Mouse (Mus musculus) stomach, embryonic 16.5 days (tissue): ENCODE results near the gene Ice2. TPM values are rescaled to one million over a fixed set of nuclear protein-coding genes. Genes with fewer than 3 reads are reported as not detected.

Experiments used
- ATAC-seq: fragments of 200-750 bp; cut with Nextera tagmentation; 2 replicates; pipeline ENCODE4 v1.8.0; 2017; ENCODE audit warnings: moderate number of reproducible peaks, moderate TSS enrichment; ENCODE audit not compliant: insufficient read depth, low FRiP score
- H3K27ac ChIP-seq: fragments of 300-500 bp; sonication (generic); 2 replicates; pipeline ENCODE4 v1.5.1; 2014; ENCODE audit warnings: low read length
- H3K27me3 ChIP-seq: fragments of 300-500 bp; sonication (generic); 2 replicates; pipeline ENCODE4 v1.6.1; 2014; ENCODE audit warnings: low read length, control low read depth, mixed read lengths; ENCODE audit not compliant: control insufficient read depth, insufficient read depth
- H3K36me3 ChIP-seq: fragments of 300-500 bp; sonication (generic); 2 replicates; pipeline ENCODE4 v1.6.1; 2014; ENCODE audit warnings: low read length; ENCODE audit not compliant: control insufficient read depth, insufficient read depth
- H3K4me1 ChIP-seq: fragments of 300-500 bp; sonication (generic); 2 replicates; pipeline ENCODE4 v1.6.1; 2014; ENCODE audit warnings: low read length, control low read depth, mixed read lengths; ENCODE audit not compliant: control insufficient read depth, insufficient read depth
- H3K4me2 ChIP-seq: fragments of 300-500 bp; sonication (generic); 2 replicates; pipeline ENCODE4 v1.6.1; 2014; ENCODE audit warnings: low read depth, low read length, mixed read lengths
- H3K4me3 ChIP-seq: fragments of 300-500 bp; sonication (generic); replicated peaks from 2 replicates; pipeline ENCODE4 v1.5.1; 2014; ENCODE audit warnings: mild to moderate bottlenecking, low read length
- H3K9ac ChIP-seq: fragments of 300-500 bp; sonication (generic); 2 replicates; pipeline ENCODE4 v1.6.1; 2014; ENCODE audit warnings: low read length
- H3K9me3 ChIP-seq: fragments of 300-500 bp; sonication (generic); replicated peaks from 2 replicates; pipeline ENCODE4 v1.6.1; 2016; ENCODE audit warnings: low read length, control low read depth; ENCODE audit not compliant: control insufficient read depth
- WGBS: fragments of 180-500 bp; shearing (Covaris S2); extraction: QIAGEN DNeasy Blood & Tissue Kit; methylation state at CpG from one replicate; pipeline ENCODE4 v1.1.7; 2014; 5-methylcytosine and 5-hydroxymethylcytosine counted together
- polyA plus RNA-seq: library from polyadenylated mRNA; unstranded; fragments of >200 nt; fragmentation: Nextera tagmentation; extraction: Ambion mirVana; gene quantifications from 2 replicates; pipeline ENCODE4 v1.2.1, GENCODE M21; 2015

Gene Ice2
- polyA plus RNA-seq, 1 experiment from 2014 or later = 16.8 TPM

- Histone ChIP-seq H3K4me3 (peak within 1 kb of the TSS; percentile 76), H3K4me1 (peaks cover 45% of the 10 kb centered on the region), H3K27me3 (no peaks in the 10 kb centered on the region), H3K27ac (peak within 1 kb of the TSS; percentile 96), H3K4me2 (peak within 1 kb of the TSS; percentile 70), H3K36me3 (no peaks in the 10 kb centered on the region), H3K9ac (peak within 1 kb of the TSS; percentile 95), H3K9me3 (no peaks in the 10 kb centered on the region)
- 5% methylated on average over 36 of the region's 37 CpGs for WGBS
- ATAC-seq = peak; percentile 91
Measured at GRCm38 (mm10) chr9:69453066-69453900, 55.6 kb downstream of the Ice2 start, which contains the start of gene Anxa2. Gene Anxa2, plus strand, starts transcription at chr9:69453620.

GRCm38 (mm10) chr9:69453901-69454666 is 56.4 kb downstream of the Ice2 start:
- H3K27me3 ChIP-seq = no peaks in the 10 kb centered on the region
- peak overlapping the region; percentile 95 for H3K9ac ChIP-seq
- H3K27ac ChIP-seq = peak overlapping the region; percentile 96
- peak; percentile 30 for ATAC-seq
- no peaks in the 10 kb centered on the region for H3K36me3 ChIP-seq
- peak overlapping the region; percentile 76 for H3K4me3 ChIP-seq
- 5% methylated on average over 32 of the region's 32 CpGs for WGBS
- no peaks in the 10 kb centered on the region for H3K9me3 ChIP-seq
- H3K4me2 ChIP-seq = peak overlapping the region; percentile 70
- peaks cover 50% of the 10 kb centered on the region for H3K4me1 ChIP-seq

- 45% methylated on average over 4 of the region's 4 CpGs for WGBS
- H3K4me1 ChIP-seq = peaks cover 57% of the 10 kb centered on the region
Measured at GRCm38 (mm10) chr9:69454691-69455090, 57.0 kb downstream of the Ice2 start.

GRCm38 (mm10) chr9:69455391-69455790 is 57.7 kb downstream of the Ice2 start:
- Histone ChIP-seq H3K27ac (peak overlapping the region; percentile 95), H3K4me2 (peak overlapping the region; percentile 70), H3K4me3 (peak overlapping the region; percentile 76), H3K36me3 (no peaks in the 10 kb centered on the region), H3K4me1 (peaks cover 59% of the 10 kb centered on the region), H3K27me3 (no peaks in the 10 kb centered on the region), H3K9ac (peak overlapping the region; percentile 70), H3K9me3 (no peaks in the 10 kb centered on the region)
- no peak for ATAC-seq
- WGBS = 34% methylated on average over 4 of the region's 4 CpGs

More at GRCm38 (mm10) chr9:69454691-69455090, 57.0 kb downstream of the Ice2 start:
- H3K9me3 ChIP-seq = no peaks in the 10 kb centered on the region
- H3K4me2 ChIP-seq = peak overlapping the region; percentile 70
- H3K4me3 ChIP-seq = peak overlapping the region; percentile 76
- ATAC-seq = no peak
- H3K27me3 ChIP-seq = no peaks in the 10 kb centered on the region
- H3K27ac ChIP-seq = peak overlapping the region; percentile 96
- H3K36me3 ChIP-seq = no peaks in the 10 kb centered on the region
- H3K9ac ChIP-seq = peak overlapping the region; percentile 95

- H3K27me3 ChIP-seq = no peaks in the 10 kb centered on the region
- H3K27ac ChIP-seq = peak overlapping the region; percentile 95
- H3K4me3 ChIP-seq = peak overlapping the region; percentile 76
- no peaks in the 10 kb centered on the region for H3K9me3 ChIP-seq
- WGBS = 60% methylated on average over 15 of the region's 15 CpGs
- peak overlapping the region; percentile 51 for H3K9ac ChIP-seq
- no peaks in the 10 kb centered on the region for H3K36me3 ChIP-seq
- peak overlapping the region; percentile 70 for H3K4me2 ChIP-seq
- no peak for ATAC-seq
- peaks cover 59% of the 10 kb centered on the region for H3K4me1 ChIP-seq
Measured at GRCm38 (mm10) chr9:69456406-69457075, 58.8 kb downstream of the Ice2 start.

- peak overlapping the region; percentile 70 for H3K4me2 ChIP-seq
- peaks cover 55% of the 10 kb centered on the region for H3K4me1 ChIP-seq
- no peaks in the 10 kb centered on the region for H3K9me3 ChIP-seq
- no peaks in the 10 kb centered on the region for H3K27me3 ChIP-seq
- WGBS = 81% methylated on average over 3 of the region's 3 CpGs
- ATAC-seq = no peak
- peak overlapping the region; percentile 95 for H3K27ac ChIP-seq
- H3K9ac ChIP-seq = peak overlapping the region; percentile 53
- peak overlapping the region; percentile 20 for H3K4me3 ChIP-seq
- 0 out of 2 replicates have a peak, but pooled peaks cover 2% of the 10 kb centered on the region for H3K36me3 ChIP-seq
Measured at GRCm38 (mm10) chr9:69457143-69457542, 59.4 kb downstream of the Ice2 start.

- H3K4me2 ChIP-seq = peak overlapping the region; percentile 70
- 13% methylated on average over 14 of the region's 14 CpGs for WGBS
- peak; percentile 23 for ATAC-seq
- no peaks in the 10 kb centered on the region for H3K27me3 ChIP-seq
- H3K4me1 ChIP-seq = peaks cover 50% of the 10 kb centered on the region
- H3K4me3 ChIP-seq = peak overlapping the region; percentile 20
- H3K9ac ChIP-seq = peak overlapping the region; percentile 53
- 0 out of 2 replicates have a peak, but pooled peaks cover 6% of the 10 kb centered on the region for H3K36me3 ChIP-seq
- peak overlapping the region; percentile 95 for H3K27ac ChIP-seq
- no peaks in the 10 kb centered on the region for H3K9me3 ChIP-seq
Measured at GRCm38 (mm10) chr9:69457747-69458625, 60.3 kb downstream of the Ice2 start.

- no peaks in the 10 kb centered on the region for H3K27me3 ChIP-seq
- no peaks in the 10 kb centered on the region for H3K9me3 ChIP-seq
- peak; percentile 45 for ATAC-seq
- H3K4me1 ChIP-seq = peaks cover 54% of the 10 kb centered on the region
- no peak overlapping the region for H3K4me3 ChIP-seq
- peak overlapping the region; percentile 95 for H3K27ac ChIP-seq
- WGBS = 10% methylated on average over 2 of the region's 2 CpGs
- H3K9ac ChIP-seq = 0 out of 2 replicates have a peak overlapping the region, but pooled peaks have one; percentile 6
- peak overlapping the region; percentile 70 for H3K4me2 ChIP-seq
- H3K36me3 ChIP-seq = 0 out of 2 replicates have a peak, but pooled peaks cover 6% of the 10 kb centered on the region
Measured at GRCm38 (mm10) chr9:69458982-69459381, 61.3 kb downstream of the Ice2 start.
